Mouse (Mus musculus) heart, embryonic 13.5 days (tissue): ENCODE results near the gene Rchy1. TPM values are rescaled to one million over a fixed set of nuclear protein-coding genes. Genes with fewer than 3 reads are reported as not detected.

Source experiments
- ATAC-seq: fragments of 200-750 bp; cut with Nextera tagmentation; 2 replicates; pipeline ENCODE4 v1.8.0; 2017; ENCODE audit warnings: moderate TSS enrichment; ENCODE audit not compliant: insufficient number of reproducible peaks, low FRiP score, low TSS enrichment; ENCODE audit errors: extremely low read depth
- H3K27ac ChIP-seq: fragments of 300-500 bp; sonication (generic); replicated peaks from 2 replicates; pipeline ENCODE4 v1.5.1; 2015; ENCODE audit warnings: moderate library complexity, mild to moderate bottlenecking, inconsistent platforms
- H3K27me3 ChIP-seq: fragments of 300-500 bp; sonication (generic); replicated peaks from 2 replicates; pipeline ENCODE4 v1.6.1; 2015; ENCODE audit warnings: mild to moderate bottlenecking, inconsistent platforms
- H3K36me3 ChIP-seq: fragments of 300-500 bp; sonication (generic); 2 replicates; pipeline ENCODE4 v1.6.1; 2015; ENCODE audit warnings: mild to moderate bottlenecking, inconsistent platforms
- H3K4me1 ChIP-seq: fragments of 300-500 bp; sonication (generic); 2 replicates; pipeline ENCODE4 v1.6.1; 2015; ENCODE audit warnings: inconsistent platforms
- H3K4me2 ChIP-seq: fragments of 300-500 bp; sonication (generic); 2 replicates; pipeline ENCODE4 v1.6.1; 2015; ENCODE audit warnings: inconsistent platforms, mild to moderate bottlenecking, moderate library complexity
- H3K4me3 ChIP-seq: fragments of 300-500 bp; sonication (generic); 2 replicates; pipeline ENCODE4 v1.5.1; 2015; ENCODE audit warnings: moderate library complexity, mild to moderate bottlenecking, inconsistent platforms
- H3K9ac ChIP-seq: fragments of 300-500 bp; sonication (generic); 2 replicates; pipeline ENCODE4 v1.6.1; 2015; ENCODE audit warnings: inconsistent platforms, mild to moderate bottlenecking, moderate library complexity
- H3K9me3 ChIP-seq: fragments of 300-500 bp; sonication (generic); 2 replicates; pipeline ENCODE4 v1.6.1; 2016; ENCODE audit warnings: inconsistent platforms
- WGBS: fragments of 180-500 bp; shearing (Covaris S2); methylation state at CpG from one replicate; pipeline ENCODE4 v1.1.7; 2015; ENCODE audit warnings: mixed read lengths; 5-methylcytosine and 5-hydroxymethylcytosine counted together
- polyA plus RNA-seq: library from polyadenylated mRNA; unstranded; fragments of >200 nt; fragmentation: Nextera tagmentation; extraction: Ambion mirVana; gene quantifications from 2 replicates; pipeline ENCODE4 v1.2.1, GENCODE M21; 2015

The Rchy1 gene
- polyA plus RNA-seq: 57.6 and 64.7 TPM in 2 replicates

DNA sequence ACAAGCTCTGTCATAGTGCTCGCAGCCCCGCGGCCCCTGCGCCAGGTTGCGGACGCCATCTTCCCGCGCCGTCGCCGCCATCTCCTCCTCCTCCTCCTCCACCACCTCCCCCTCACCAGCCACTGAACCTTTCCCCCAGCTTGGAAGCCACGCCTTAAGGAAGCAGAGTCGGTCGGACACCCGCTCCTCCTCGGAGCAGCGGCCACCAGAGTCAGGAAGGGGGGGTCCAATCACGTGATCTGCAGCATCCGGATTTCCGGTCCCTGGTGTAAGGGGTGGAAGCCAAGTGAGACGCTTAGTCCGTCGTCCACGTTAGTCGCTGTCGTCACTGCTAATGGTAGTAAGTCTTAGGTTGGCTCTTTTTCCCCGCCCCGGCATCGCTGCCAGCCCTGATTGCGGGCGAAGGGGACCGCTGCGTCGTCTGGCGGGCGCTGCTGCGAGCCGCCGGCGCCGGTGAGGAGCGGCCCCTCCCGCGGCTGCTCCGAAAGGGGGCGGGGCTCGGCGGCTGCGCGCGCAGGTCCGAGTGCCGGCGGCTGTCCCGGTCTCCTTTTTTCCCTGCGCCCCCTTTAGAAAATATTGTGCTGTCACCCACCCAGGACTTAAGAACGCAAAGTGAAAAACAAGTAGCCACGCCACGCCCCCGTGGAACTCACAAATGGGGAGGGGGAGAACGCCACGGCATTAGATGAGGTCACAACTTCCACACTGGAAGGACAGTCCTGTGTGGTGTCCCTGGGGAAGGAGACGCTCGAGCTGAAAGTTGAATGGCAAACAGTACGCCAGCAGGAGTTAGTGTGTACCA, at the start of gene Rchy1:
TSS of gene Rchy1 (minus strand) at position 430 of the 802 bp plus-strand sequence.
- peak within 1 kb of the TSS; percentile 89 for H3K9ac ChIP-seq
- peaks cover 13% of the 10 kb centered on the region for H3K36me3 ChIP-seq
- no peaks in the 10 kb centered on the region for H3K27me3 ChIP-seq
- H3K4me3 ChIP-seq: peak within 1 kb of the TSS; percentile 88
- peak; percentile 95 for ATAC-seq
- H3K4me2 ChIP-seq: peak within 1 kb of the TSS; percentile 77
- H3K27ac ChIP-seq: peak within 1 kb of the TSS; percentile 99
- WGBS: under 1% methylated on average over 64 of the region's 65 CpGs
- H3K9me3 ChIP-seq: no peaks in the 10 kb centered on the region
- peaks cover 39% of the 10 kb centered on the region for H3K4me1 ChIP-seq

DNA sequence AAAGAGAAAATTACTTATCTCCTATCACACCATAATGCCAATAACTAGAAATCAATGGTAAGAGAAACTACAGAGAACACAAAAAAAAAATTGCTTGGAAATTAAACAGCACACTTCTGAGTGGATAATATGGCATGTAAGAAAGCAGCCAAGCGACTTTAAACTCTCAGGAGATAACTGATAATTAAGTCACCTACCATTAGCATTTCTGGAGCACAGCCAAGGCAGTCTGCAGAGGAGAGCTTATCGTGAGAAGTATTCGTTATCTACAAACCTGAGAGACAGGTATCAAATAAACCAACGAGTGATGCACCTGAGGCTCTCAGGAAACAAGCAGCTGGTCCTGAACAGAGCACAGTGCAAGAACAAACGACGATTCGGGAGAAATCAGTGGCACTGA, 48.9 kb upstream of the Rchy1 start:
- no peak overlapping the region for H3K27ac ChIP-seq
- H3K4me3 ChIP-seq: no peak overlapping the region
- H3K36me3 ChIP-seq: no peaks in the 10 kb centered on the region
- H3K9me3 ChIP-seq: no peaks in the 10 kb centered on the region
- no peak for ATAC-seq
- no peak overlapping the region for H3K9ac ChIP-seq
- 49% methylated on average over 7 of the region's 7 CpGs for WGBS
- H3K27me3 ChIP-seq: no peaks in the 10 kb centered on the region
- no peaks in the 10 kb centered on the region for H3K4me1 ChIP-seq
- no peak overlapping the region for H3K4me2 ChIP-seq

DNA sequence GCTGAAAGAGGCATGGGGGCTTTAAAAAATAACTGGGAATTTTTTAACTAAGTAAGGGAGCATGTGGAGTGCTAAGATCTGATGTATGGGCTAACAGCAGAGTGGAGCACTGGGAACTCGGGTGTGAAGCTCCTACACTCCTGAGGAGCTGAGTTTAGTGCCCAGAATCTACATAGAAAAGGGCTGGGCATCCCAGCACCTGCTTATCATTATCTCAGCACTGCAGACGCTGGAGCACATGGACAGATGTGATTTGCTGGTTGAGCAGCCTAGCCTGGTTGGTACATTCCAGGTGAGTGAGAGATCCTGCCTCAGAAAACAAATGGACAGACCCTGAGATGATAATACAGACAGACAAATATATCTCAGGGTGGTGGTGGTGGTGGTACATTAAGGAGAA, 47.0 kb upstream of the Rchy1 start:
- H3K36me3 ChIP-seq: no peaks in the 10 kb centered on the region
- H3K9ac ChIP-seq: no peak overlapping the region
- H3K27me3 ChIP-seq: no peaks in the 10 kb centered on the region
- H3K9me3 ChIP-seq: no peaks in the 10 kb centered on the region
- no peaks in the 10 kb centered on the region for H3K4me1 ChIP-seq
- H3K4me2 ChIP-seq: no peak overlapping the region
- WGBS: 29% methylated on average over 2 of the region's 2 CpGs
- H3K27ac ChIP-seq: no peak overlapping the region
- no peak overlapping the region for H3K4me3 ChIP-seq
- ATAC-seq: no peak

DNA sequence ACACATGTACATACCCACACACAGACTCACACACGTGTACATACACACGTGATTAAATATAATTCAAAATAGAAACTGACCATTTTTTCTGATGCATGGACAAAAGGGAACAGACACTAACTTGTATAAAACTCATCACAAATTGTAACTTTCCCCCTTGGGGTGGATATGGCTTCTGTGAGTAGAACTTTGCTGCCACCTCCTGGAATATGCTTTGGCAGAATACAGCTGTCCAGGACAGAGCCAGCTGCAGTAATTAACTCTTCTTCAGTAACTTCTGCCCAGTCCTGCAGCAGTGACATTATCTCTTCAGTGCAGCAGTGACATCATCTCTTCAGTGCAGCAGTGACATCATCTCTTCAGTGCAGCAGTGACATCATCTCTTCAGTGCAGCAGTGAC, 40.1 kb upstream of the Rchy1 start:
- H3K4me1 ChIP-seq: no peaks in the 10 kb centered on the region
- H3K27ac ChIP-seq: no peak overlapping the region
- H3K36me3 ChIP-seq: no peaks in the 10 kb centered on the region
- H3K27me3 ChIP-seq: no peaks in the 10 kb centered on the region
- H3K4me2 ChIP-seq: no peak overlapping the region
- WGBS: 53% methylated on average over 2 of the region's 2 CpGs
- no peak overlapping the region for H3K4me3 ChIP-seq
- peaks cover 10% of the 10 kb centered on the region; the same call in 1 of the 2 replicates for H3K9me3 ChIP-seq
- H3K9ac ChIP-seq: no peak overlapping the region
- ATAC-seq: no peak

DNA sequence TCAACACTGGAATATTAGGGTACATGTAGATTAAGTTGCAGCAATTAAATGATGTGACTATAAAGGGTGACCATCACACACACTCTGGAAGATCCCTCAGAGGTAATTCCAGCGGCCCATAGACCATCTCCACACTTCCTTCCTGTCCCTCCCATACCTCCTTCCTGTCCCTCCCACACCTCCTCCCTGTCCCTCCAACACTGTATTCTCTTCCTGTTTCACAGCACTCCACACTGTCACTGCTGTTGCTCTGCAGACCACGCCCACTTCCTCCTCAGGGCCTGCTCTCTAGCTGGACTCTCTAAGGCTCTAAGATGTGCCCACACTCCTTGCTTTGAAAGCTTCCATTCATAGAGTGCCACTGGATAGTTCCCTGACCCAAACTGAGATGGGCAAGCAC, 37.9 kb upstream of the Rchy1 start:
- no peak; the same call in 1 of the 2 replicates for ATAC-seq
- Histone ChIP-seq H3K9ac (no peak overlapping the region), H3K4me2 (no peak overlapping the region), H3K9me3 (peaks cover 10% of the 10 kb centered on the region; the same call in 1 of the 2 replicates), H3K27me3 (no peaks in the 10 kb centered on the region), H3K4me1 (no peaks in the 10 kb centered on the region), H3K36me3 (no peaks in the 10 kb centered on the region), H3K4me3 (no peak overlapping the region), H3K27ac (no peak overlapping the region)
- 49% methylated on average over 2 of the region's 2 CpGs for WGBS

DNA sequence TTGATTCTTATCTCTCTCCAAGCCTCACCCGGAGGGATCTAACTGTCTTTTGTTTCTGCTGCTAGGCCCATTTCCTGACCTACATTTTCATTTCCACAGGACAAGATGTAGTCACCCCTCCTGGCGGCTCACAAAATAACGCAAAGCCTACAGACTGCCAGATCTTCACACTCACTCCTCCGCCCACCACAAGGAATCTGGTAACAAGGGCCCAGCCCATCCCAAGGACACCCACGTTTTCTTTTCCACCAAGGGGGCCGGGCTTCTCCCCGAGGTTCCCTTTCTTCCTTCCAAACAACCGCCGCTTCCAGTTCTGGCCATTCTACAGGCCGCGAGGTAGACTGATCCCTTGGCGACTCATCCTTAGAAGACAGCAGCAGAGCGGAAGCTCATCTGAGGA, 31.7 kb upstream of the Rchy1 start:
- peaks cover 10% of the 10 kb centered on the region; the same call in 1 of the 2 replicates for H3K9me3 ChIP-seq
- ATAC-seq: no peak
- H3K4me1 ChIP-seq: no peaks in the 10 kb centered on the region
- no peak overlapping the region for H3K4me2 ChIP-seq
- 45% methylated on average over 13 of the region's 13 CpGs for WGBS
- H3K27ac ChIP-seq: no peak overlapping the region
- no peak overlapping the region for H3K9ac ChIP-seq
- no peaks in the 10 kb centered on the region for H3K27me3 ChIP-seq
- H3K36me3 ChIP-seq: no peaks in the 10 kb centered on the region
- H3K4me3 ChIP-seq: no peak overlapping the region

DNA sequence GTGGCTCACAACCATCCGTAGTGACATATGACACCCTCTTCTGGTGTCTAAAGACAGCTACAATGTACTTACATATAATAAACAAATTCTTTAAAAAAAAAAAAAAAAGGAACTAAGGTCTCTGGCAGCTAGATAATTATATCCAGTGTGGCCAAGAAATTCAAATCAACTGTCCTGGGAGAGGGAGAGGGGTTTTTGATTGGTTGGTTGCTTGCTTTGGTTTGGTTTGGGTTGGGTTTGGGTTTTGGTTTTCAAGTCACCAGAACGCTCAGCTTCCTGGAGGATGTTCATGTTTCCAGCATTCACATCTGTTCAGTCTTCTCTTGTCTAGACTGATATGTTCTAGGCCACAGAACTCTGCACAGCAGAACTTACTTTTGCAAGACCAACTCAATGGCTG, 30.2 kb upstream of the Rchy1 start:
- Histone ChIP-seq H3K27ac (no peak overlapping the region), H3K27me3 (no peaks in the 10 kb centered on the region)
- ATAC-seq: no peak

DNA sequence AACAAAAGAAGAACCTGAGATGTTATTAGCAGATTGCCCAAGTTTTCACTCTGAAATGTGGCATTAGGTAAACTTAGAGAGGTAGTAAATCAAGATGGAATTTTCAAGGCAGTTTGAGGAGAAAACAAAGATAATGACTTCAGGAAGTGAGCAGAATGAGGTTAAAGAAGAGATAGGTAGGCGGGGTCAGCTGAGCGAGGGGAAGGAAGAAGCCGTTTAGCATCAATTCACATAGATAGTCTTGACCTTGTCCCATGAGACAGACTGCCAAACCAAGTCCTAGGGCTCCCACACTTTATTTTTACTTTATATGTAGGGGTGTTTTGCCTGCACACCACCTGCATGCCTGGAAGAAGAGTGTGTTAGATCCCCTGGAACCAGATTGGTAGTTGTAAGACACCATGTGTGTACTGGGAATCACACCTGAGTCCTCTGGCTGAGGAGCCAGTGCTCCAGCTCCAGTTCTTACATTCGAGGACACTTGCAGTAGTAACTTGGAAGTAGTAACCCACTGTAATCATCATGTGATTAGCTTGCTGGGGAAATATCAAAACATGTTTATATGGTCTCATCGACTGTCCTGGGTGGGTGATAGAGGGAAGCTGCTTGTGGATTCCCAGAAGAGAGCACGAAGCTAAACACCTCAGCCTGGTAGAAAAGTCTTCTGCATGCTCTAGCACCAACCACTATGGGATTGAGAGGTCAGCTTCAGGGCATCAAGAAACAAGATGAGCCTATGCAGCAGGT, 28.5 kb upstream of the Rchy1 start:
- 73% methylated on average over 6 of the region's 6 CpGs for WGBS
- H3K36me3 ChIP-seq: no peaks in the 10 kb centered on the region
- H3K4me3 ChIP-seq: no peak overlapping the region
- H3K9ac ChIP-seq: no peak overlapping the region
- no peak for ATAC-seq
- no peaks in the 10 kb centered on the region for H3K27me3 ChIP-seq
- no peaks in the 10 kb centered on the region for H3K9me3 ChIP-seq
- no peak overlapping the region for H3K4me2 ChIP-seq
- H3K27ac ChIP-seq: no peak overlapping the region
- H3K4me1 ChIP-seq: no peaks in the 10 kb centered on the region

More for the DNA sequence above, 30.2 kb upstream of the Rchy1 start:
- Histone ChIP-seq H3K4me3 (no peak overlapping the region), H3K4me1 (no peaks in the 10 kb centered on the region), H3K9me3 (no peaks in the 10 kb centered on the region), H3K4me2 (no peak overlapping the region), H3K9ac (no peak overlapping the region), H3K36me3 (no peaks in the 10 kb centered on the region)
- WGBS: 81% methylated on average over 2 of the region's 2 CpGs

DNA sequence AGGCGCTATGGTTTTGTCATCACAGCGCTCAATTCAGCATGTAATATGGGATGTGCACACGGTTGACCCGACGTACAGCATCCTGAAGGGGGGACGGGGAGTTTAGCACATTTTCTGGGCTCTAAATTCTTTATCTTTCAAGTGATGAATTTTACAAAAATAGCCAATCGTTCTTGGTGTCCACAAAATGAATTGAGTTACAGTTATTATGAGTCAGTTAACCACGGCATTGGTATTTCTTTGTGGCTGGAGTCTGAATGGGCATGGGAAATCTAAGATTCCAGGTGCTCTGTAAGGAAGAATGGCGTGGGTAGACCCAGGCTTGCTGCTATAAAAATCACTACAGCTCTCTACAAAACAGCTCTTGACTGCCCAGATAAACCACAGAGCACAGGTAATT, 26.4 kb upstream of the Rchy1 start:
- ATAC-seq: no peak
- Histone ChIP-seq H3K36me3 (no peaks in the 10 kb centered on the region), H3K27me3 (no peaks in the 10 kb centered on the region), H3K9ac (no peak overlapping the region), H3K4me1 (no peaks in the 10 kb centered on the region), H3K9me3 (no peaks in the 10 kb centered on the region), H3K4me2 (no peak overlapping the region), H3K4me3 (no peak overlapping the region), H3K27ac (no peak overlapping the region)
- WGBS: 76% methylated on average over 9 of the region's 9 CpGs

DNA sequence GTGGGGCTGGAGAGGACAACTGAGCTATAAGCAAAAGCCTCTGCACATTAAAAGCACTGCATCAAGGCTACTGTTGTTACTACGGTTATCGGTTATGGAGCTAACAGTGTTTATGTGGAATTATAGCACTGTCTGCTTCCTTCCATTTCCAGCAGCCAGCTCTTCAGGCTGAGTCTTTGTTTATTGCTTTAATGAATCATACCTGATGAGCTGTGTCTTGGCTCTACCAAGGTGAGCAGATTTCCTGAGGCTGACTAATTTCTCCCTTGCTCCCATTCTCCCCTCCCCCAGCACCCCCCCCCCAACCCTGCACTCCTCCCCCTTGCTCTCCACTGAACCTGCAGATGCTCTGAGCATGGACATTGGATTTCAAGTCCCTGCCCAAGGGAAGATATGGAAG, 24.9 kb upstream of the Rchy1 start:
- no peak for ATAC-seq
- WGBS: 83% methylated on average over 2 of the region's 2 CpGs
- Histone ChIP-seq H3K27ac (no peak overlapping the region), H3K27me3 (no peaks in the 10 kb centered on the region), H3K9ac (no peak overlapping the region), H3K4me1 (no peaks in the 10 kb centered on the region), H3K9me3 (no peaks in the 10 kb centered on the region), H3K4me2 (no peak overlapping the region), H3K4me3 (no peak overlapping the region), H3K36me3 (no peaks in the 10 kb centered on the region)

DNA sequence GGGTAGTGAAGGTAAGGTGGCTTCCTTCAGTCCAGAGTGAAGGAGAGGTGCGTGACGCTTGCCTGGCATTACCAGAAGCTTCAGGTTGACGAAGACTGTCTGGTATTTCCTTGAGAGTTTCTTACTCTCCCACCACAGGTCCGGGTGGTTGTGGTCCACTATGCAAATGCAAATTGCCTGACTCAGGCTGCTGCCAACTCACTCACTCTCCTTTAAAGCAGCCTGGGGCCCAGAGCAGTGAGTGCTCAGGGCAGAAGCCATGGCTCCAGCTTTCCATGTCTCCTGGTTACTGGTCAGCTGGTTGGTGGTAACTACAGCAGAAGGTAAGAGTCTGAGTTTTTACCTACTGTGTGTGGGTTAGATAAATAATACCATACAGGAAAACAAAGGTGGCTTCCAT, 24.4 kb upstream of the Rchy1 start, which contains the start of gene Odaph:
TSS of gene Odaph (plus strand) at position 240 of the 400 bp plus-strand sequence.
- Histone ChIP-seq H3K27ac (no peak within 1 kb of the TSS), H3K9me3 (no peaks in the 10 kb centered on the region), H3K36me3 (no peaks in the 10 kb centered on the region), H3K9ac (no peak within 1 kb of the TSS), H3K4me3 (no peak within 1 kb of the TSS), H3K4me2 (no peak within 1 kb of the TSS), H3K27me3 (no peaks in the 10 kb centered on the region), H3K4me1 (no peaks in the 10 kb centered on the region)
- 67% methylated on average over 4 of the region's 4 CpGs for WGBS
- no peak for ATAC-seq
